Mouse (Mus musculus) kidney, embryonic 16.5 days (tissue): ENCODE measurements around the gene Mpdu1. TPM values are rescaled to one million over a fixed set of nuclear protein-coding genes. Genes with fewer than 3 reads are reported as not detected.

Experiments
- ATAC-seq: fragments of 200-750 bp; cut with Nextera tagmentation; 2 replicates; pipeline ENCODE4 v1.8.0; 2017; ENCODE audit warnings: moderate TSS enrichment; ENCODE audit not compliant: low FRiP score, low TSS enrichment
- H3K27ac ChIP-seq: fragments of 300-500 bp; sonication (generic); 2 replicates; pipeline ENCODE4 v1.5.1; 2014; ENCODE audit warnings: low read length
- H3K27me3 ChIP-seq: fragments of 300-500 bp; sonication (generic); 2 replicates; pipeline ENCODE4 v1.6.1; 2014; ENCODE audit warnings: low read length, control low read depth, mixed read lengths; ENCODE audit not compliant: insufficient read depth
- H3K36me3 ChIP-seq: fragments of 300-500 bp; sonication (generic); 2 replicates; pipeline ENCODE4 v1.6.1; 2014; ENCODE audit warnings: low read length, control low read depth, mixed read lengths; ENCODE audit not compliant: insufficient read depth
- H3K4me1 ChIP-seq: fragments of 300-500 bp; sonication (generic); 2 replicates; pipeline ENCODE4 v1.6.1; 2014; ENCODE audit warnings: low read length, control low read depth, mixed read lengths; ENCODE audit not compliant: insufficient read depth
- H3K4me2 ChIP-seq: fragments of 300-500 bp; sonication (generic); replicated peaks from 2 replicates; pipeline ENCODE4 v1.6.1; 2014; ENCODE audit warnings: low read depth, low read length
- H3K4me3 ChIP-seq: fragments of 300-500 bp; sonication (generic); 2 replicates; pipeline ENCODE4 v1.5.1; 2014; ENCODE audit warnings: mild to moderate bottlenecking, low read length
- H3K9ac ChIP-seq: fragments of 300-500 bp; sonication (generic); replicated peaks from 2 replicates; pipeline ENCODE4 v1.6.1; 2014; ENCODE audit warnings: low read length
- H3K9me3 ChIP-seq: fragments of 300-500 bp; sonication (generic); 2 replicates; pipeline ENCODE4 v1.6.1; 2016; ENCODE audit warnings: low read length, control low read depth
- WGBS: fragments of 180-500 bp; shearing (Covaris S2); extraction: QIAGEN DNeasy Blood & Tissue Kit; methylation state at CpG from one replicate; pipeline ENCODE4 v1.1.7; 2014; 5-methylcytosine and 5-hydroxymethylcytosine counted together
- polyA plus RNA-seq: library from polyadenylated mRNA; unstranded; fragments of >200 nt; fragmentation: Nextera tagmentation; extraction: Ambion mirVana; gene quantifications from 2 replicates; pipeline ENCODE4 v1.2.1, GENCODE M21; 2015

The Mpdu1 gene
- 79.5 and 84.0 TPM in 2 replicates for polyA plus RNA-seq

DNA sequence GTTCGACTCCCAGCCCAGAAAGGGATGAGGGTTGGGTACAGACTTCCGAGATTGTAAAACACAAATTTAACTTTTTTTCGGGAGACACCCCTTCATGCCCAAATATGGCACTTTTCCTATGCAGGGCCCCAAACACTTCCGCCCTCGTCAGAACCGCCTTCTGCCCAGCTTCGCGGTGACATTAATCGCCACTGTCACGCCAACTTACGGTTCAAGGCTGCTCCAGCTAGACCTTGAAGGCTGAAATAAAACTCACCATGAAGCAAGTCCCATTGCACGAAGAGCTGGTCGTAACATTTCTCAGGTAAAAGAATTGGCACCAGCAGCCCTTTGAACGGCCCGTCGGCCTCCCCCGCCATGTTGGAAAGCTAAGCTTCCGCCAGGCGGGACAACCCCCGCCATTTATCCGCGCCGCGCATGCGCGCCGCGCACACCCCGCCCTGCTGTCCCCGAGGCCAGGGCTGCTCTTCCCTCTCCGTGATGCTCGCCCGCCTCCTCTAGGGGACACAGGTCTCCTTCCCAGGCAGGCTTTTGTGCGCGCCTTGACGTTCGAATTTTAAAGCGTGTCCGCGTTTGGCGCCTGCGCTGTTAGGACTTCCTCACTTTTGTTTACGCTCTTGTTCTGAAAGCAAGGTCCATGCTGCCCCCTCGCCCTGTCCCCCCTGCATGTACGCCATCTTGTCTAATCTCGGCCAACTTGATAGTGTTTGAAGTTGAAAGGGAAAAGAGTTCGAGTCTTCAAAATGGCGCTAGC lies at the start of gene Mpdu1:
Mpdu1 (minus strand) TSS at position 430 of the 754 bp plus-strand sequence.
- Histone ChIP-seq H3K4me2 (peak within 1 kb of the TSS; percentile 59), H3K27me3 (no peaks in the 10 kb centered on the region), H3K4me1 (peaks cover 16% of the 10 kb centered on the region), H3K9me3 (no peaks in the 10 kb centered on the region), H3K4me3 (peak within 1 kb of the TSS; percentile 70), H3K27ac (peak within 1 kb of the TSS; percentile 93), H3K36me3 (peaks cover 44% of the 10 kb centered on the region), H3K9ac (peak within 1 kb of the TSS; percentile 74)
- peak; percentile 96 for ATAC-seq
- WGBS, result under 1% methylated on average over 48 of the region's 48 CpGs

DNA sequence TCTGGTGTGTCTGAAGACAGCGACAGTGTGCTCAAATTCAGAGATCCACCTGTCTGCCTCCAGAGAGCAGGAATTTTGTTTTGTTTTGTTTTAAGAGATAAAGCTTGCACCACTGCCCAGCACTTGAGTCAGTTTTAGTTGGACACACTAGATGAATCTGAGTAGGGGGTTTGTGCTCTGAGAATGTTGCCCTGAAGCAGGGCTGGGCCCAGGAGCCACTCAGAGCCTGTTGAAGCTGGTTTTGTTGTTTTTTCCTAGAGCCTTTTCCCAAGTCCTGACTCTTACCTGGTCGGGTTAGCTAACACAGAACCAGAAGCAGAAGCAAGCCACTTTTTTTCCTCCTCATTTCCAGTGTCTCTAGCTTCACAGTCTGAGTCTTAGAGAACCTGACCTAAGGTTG lies 48.6 kb upstream of the Mpdu1 start:
- Histone ChIP-seq H3K4me2 (no peak overlapping the region), H3K36me3 (no peaks in the 10 kb centered on the region), H3K27ac (no peak overlapping the region), H3K4me3 (no peak overlapping the region), H3K9me3 (peaks cover 3% of the 10 kb centered on the region), H3K27me3 (no peaks in the 10 kb centered on the region), H3K9ac (no peak overlapping the region), H3K4me1 (peaks cover 16% of the 10 kb centered on the region)
- ATAC-seq, result no peak
- 74% methylated on average over 2 of the region's 2 CpGs for WGBS

GRCm38 (mm10) chr11:69710470-69710869 lies 48.0 kb upstream of the Mpdu1 start:
- WGBS, result 68% methylated on average over 3 of the region's 3 CpGs
- peaks cover 2% of the 10 kb centered on the region for H3K9me3 ChIP-seq

GRCm38 (mm10) chr11:69709554-69710446 lies 47.4 kb upstream of the Mpdu1 start:
- ATAC-seq, result no peak
- Histone ChIP-seq H3K4me3 (no peak overlapping the region), H3K9ac (no peak overlapping the region), H3K27me3 (no peaks in the 10 kb centered on the region), H3K4me2 (no peak overlapping the region), H3K27ac (no peak overlapping the region; the same call in 1 of the 2 replicates), H3K4me1 (peaks cover 3% of the 10 kb centered on the region), H3K9me3 (no peaks in the 10 kb centered on the region), H3K36me3 (no peaks in the 10 kb centered on the region)
- 60% methylated on average over 11 of the region's 11 CpGs for WGBS

More at GRCm38 (mm10) chr11:69710470-69710869, 48.0 kb upstream of the Mpdu1 start:
- no peak overlapping the region for H3K4me3 ChIP-seq
- H3K36me3 ChIP-seq, result no peaks in the 10 kb centered on the region
- no peak for ATAC-seq
- no peak overlapping the region for H3K9ac ChIP-seq
- no peaks in the 10 kb centered on the region for H3K27me3 ChIP-seq
- H3K4me2 ChIP-seq, result no peak overlapping the region
- H3K4me1 ChIP-seq, result peaks cover 10% of the 10 kb centered on the region
- H3K27ac ChIP-seq, result no peak overlapping the region

DNA sequence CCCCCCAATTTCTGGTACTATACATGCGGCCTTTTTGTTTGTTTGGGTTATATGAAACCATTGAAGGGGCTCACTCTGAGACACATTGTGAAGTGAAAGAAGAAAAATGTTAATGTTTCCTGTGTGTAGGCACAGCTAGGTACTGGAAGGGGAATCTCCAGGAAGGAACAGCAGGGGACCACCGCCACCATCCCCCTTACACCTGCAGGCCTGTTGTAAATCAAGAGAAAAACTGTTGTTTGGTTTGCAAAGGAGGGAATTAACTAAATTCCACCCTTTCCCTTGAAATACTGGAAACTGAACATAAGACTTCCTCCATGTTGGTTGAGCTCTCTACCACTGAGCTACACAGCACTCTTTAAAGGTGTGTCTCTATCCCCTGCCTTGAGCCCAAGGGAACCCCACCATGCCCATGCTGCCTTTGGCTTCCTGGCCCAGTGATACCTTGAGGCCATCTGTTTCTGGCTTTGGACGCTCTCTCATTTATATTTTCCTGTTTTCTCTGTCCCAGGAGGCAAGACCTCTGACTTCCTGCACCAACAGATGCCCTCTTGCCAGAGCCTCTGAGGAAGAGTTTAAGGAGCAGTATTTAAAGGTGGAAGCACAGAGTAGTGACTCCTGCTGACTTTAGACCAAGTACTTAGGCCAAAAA lies 46.3 kb upstream of the Mpdu1 start:
- Histone ChIP-seq H3K9ac (no peak overlapping the region), H3K27me3 (no peaks in the 10 kb centered on the region), H3K4me3 (no peak overlapping the region), H3K4me2 (no peak overlapping the region), H3K36me3 (no peaks in the 10 kb centered on the region), H3K4me1 (no peaks in the 10 kb centered on the region), H3K9me3 (no peaks in the 10 kb centered on the region), H3K27ac (no peak overlapping the region)
- 60% methylated on average over 3 of the region's 3 CpGs for WGBS
- no peak for ATAC-seq

GRCm38 (mm10) chr11:69707873-69708381 lies 45.5 kb upstream of the Mpdu1 start:
- no peak overlapping the region for H3K4me3 ChIP-seq
- no peaks in the 10 kb centered on the region for H3K9me3 ChIP-seq
- H3K9ac ChIP-seq, result no peak overlapping the region
- no peak for ATAC-seq
- no peaks in the 10 kb centered on the region for H3K36me3 ChIP-seq
- H3K27me3 ChIP-seq, result no peaks in the 10 kb centered on the region
- H3K4me2 ChIP-seq, result no peak overlapping the region
- 87% methylated on average over 4 of the region's 4 CpGs for WGBS
- no peak overlapping the region for H3K27ac ChIP-seq
- H3K4me1 ChIP-seq, result no peaks in the 10 kb centered on the region

DNA sequence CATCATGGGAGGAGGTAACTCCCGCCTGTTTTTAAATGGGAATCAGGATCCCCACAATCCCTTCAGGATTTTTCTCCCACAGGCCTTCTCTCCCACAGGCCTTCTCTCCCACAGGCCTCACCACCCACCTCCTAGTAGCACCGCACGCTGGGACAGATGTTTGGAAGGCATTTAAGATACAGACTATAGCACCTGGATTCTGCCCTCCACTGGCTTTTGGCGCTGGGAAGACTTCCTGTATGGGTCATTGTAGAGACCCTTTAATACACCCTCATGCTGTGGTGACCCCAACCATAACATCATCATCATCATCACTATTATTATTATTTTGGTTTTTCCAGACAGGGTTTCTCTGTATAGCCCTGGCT lies 45.0 kb upstream of the Mpdu1 start:
- H3K4me1 ChIP-seq, result no peaks in the 10 kb centered on the region
- no peak overlapping the region for H3K4me2 ChIP-seq
- H3K27me3 ChIP-seq, result no peaks in the 10 kb centered on the region
- no peak overlapping the region for H3K27ac ChIP-seq
- 86% methylated on average over 4 of the region's 4 CpGs for WGBS
- H3K9me3 ChIP-seq, result no peaks in the 10 kb centered on the region
- no peak for ATAC-seq
- H3K4me3 ChIP-seq, result no peak overlapping the region
- no peaks in the 10 kb centered on the region for H3K36me3 ChIP-seq
- H3K9ac ChIP-seq, result no peak overlapping the region

DNA sequence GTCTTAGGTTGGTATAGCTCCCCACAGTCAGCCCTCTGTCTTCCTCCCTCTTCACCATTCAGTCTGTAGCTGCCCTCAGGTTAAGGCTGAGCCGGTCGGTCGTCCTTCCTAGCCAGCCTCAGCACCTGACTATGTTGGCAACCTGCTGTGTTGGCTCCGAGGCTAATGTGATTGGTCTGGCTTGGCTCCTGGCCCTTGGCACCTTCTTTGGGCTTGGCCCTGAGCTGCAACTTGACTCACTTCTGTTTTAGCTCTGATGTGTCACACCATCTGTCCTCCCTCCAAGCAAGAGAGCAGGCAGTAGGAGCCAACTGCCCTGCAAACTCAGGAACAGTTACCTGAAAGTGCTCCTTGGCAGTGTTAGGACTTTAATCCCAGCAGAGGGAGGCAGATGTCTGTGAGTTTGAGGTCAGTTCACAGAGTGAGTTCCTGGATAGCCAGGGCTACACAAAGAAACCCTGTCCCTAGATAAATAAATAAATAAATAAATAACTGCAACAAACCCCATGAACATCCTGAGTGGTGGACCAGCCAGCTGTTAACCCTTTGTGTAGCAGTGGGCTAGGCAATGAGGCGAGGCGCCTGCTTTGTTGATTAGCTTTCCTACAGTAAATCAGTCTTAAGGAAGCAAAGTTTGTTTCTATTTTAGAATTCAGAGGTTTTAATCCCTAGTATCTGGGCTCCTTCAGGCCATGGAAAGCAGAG lies 44.5 kb upstream of the Mpdu1 start:
- Histone ChIP-seq H3K4me3 (no peak overlapping the region), H3K27ac (no peak overlapping the region), H3K9me3 (no peaks in the 10 kb centered on the region), H3K9ac (no peak overlapping the region), H3K36me3 (no peaks in the 10 kb centered on the region), H3K4me2 (no peak overlapping the region), H3K27me3 (no peaks in the 10 kb centered on the region), H3K4me1 (no peaks in the 10 kb centered on the region)
- no peak for ATAC-seq
- WGBS, result 66% methylated on average over 6 of the region's 6 CpGs

DNA sequence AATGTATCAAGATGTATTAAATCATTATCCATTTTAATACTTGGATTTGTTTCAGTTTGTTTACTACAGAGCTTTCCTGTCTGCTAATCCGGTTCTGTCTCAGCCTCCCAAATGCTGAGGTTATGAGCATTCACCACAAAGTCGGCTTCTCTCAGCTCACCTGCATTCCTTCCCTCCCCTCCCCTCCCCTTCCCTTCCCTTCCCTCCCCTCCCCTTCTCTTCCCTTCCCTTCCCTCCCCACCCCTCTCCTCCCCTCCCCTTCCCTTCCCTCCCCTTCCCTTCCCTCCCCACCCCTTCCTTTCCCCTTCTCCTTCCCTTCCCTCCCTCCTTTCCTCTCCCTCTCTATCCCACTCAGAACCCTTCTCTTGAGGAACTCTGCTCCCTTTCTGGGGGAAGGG lies 42.2 kb upstream of the Mpdu1 start:
- 29% methylated on average over 2 of the region's 2 CpGs for WGBS
- H3K4me3 ChIP-seq, result no peak overlapping the region
- H3K4me2 ChIP-seq, result no peak overlapping the region
- H3K9ac ChIP-seq, result no peak overlapping the region
- H3K36me3 ChIP-seq, result no peaks in the 10 kb centered on the region
- H3K27me3 ChIP-seq, result no peaks in the 10 kb centered on the region
- H3K9me3 ChIP-seq, result no peaks in the 10 kb centered on the region
- H3K27ac ChIP-seq, result no peak overlapping the region
- H3K4me1 ChIP-seq, result no peaks in the 10 kb centered on the region
- no peak for ATAC-seq
